In the genomic region with DNA sequence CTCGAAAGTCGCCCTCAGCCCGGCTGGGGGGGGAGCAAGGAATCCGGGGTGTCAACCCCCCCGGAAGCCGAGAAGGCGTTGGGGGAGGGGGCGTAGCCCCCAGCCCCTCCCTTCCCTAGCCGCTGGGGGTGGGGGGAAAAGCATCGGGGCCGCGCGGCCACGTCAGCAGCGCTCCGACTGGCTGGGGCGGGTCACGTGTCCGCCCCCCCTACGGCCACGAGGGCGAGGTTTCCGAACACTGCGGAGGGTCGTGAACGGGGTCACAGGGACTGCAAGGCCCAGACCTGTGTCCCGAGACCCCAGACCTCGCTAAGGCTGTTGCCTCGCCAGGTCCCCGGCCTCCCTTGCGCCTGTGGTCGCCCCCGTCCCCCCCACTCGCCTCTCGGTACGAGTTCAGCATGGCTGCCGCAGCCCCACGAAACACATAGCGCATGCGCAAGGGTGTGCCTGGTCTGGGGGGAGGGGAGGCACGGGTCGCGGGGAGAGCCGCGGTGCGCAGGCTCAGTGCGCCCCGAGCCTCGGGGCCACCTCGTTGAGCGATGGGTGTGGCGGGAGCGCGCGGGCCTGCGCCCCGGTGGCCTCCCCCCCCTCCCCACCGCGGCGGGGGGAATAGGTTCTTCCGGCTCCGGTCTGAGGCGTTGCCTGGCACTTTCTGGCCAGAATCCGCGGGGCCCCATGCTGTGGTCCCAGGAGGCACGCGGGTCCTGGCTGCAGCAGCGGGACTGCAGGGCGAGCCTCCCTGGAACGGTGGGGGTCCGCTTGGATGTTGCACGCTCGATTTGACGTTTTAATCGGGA, we compare ENCODE assay signal across 8 mouse cellular contexts. TPM values are rescaled to one million over a fixed set of nuclear protein-coding genes. Genes with fewer than 3 reads are reported as not detected.
DNase-seq lines count a peak whose midpoint lies in the region; ATAC-seq lines count a peak whose summit lies in the region.

A gene (minus strand): TSS at position 447 of the 797 bp plus-strand sequence.

- H3K9me3 ChIP-seq in intestine, embryonic 14.5 days (ENCODE audit: control insufficient read depth, low read length) = no peaks in the 10 kb centered on the region

- peak within 1 kb of the TSS; percentile 96 for H3K9ac ChIP-seq in intestine, embryonic 14.5 days (ENCODE audit: low read length)

- peak; percentile 99 for DNase-seq in adrenal gland, adult 2 months
- DNase-seq in embryo, embryonic 11 days = peak; percentile 99
- DNase-seq in gastrocnemius, postnatal 25 days = peak; percentile 99
- peak; percentile 99 for DNase-seq in intestine, embryonic 14.5 days (ENCODE audit: low spot score)
- peak; percentile 93 to 98 for DNase-seq in left cerebral cortex, postnatal 10 days (ENCODE audit: extremely low spot score in 1 of 2, low spot score in 2 of 2)
- peak; percentile 96 to 98 for DNase-seq in right cerebral cortex, postnatal 10 days (ENCODE audit: low spot score in 2 of 2)
- DNase-seq in urinary bladder, postnatal 14 days (ENCODE audit: low spot score) = peak; percentile 98

- intact Hi-C loops in left cerebral cortex, postnatal 10 days (cut with DNase I) = no loop called here

- under 1% methylated on average over 59 of the region's 75 CpGs for WGBS in intestine, embryonic 14.5 days

- peak within 1 kb of the TSS; percentile 97 for H3K4me2 ChIP-seq in intestine, embryonic 14.5 days (ENCODE audit: low read length)

- peaks cover 23% of the 10 kb centered on the region; the same call in 1 of the 2 replicates for H3K4me1 ChIP-seq in intestine, embryonic 14.5 days (replicated peaks; ENCODE audit: control insufficient read depth, insufficient read depth, low read length)

- H3K4me3 ChIP-seq in intestine, embryonic 14.5 days (ENCODE audit: low read depth, low read length) = peak within 1 kb of the TSS; percentile 95

- H3K27me3 ChIP-seq in intestine, embryonic 14.5 days (replicated peaks; ENCODE audit: control insufficient read depth, insufficient read depth, low read length) = no peaks in the 10 kb centered on the region

- peak; percentile 30 for ATAC-seq in intestine, embryonic 14.5 days (replicated peaks; ENCODE audit: low FRiP score, low TSS enrichment, low read depth)
- ATAC-seq in megakaryocyte progenitor cell, adult 5-6 weeks (replicated peaks; ENCODE audit: poor library complexity) = peak; percentile 22

- peak within 1 kb of the TSS; percentile 100 for H3K27ac ChIP-seq in intestine, embryonic 14.5 days (ENCODE audit: low read depth)

- peaks cover 15% of the 10 kb centered on the region for H3K36me3 ChIP-seq in intestine, embryonic 14.5 days (ENCODE audit: control insufficient read depth, insufficient read depth, low read length)

RNA-seq across cellular contexts. Expression of the gene that starts here (rescaled TPM):
- total RNA-seq in adrenal gland, adult 2 months (2021) = 100 to 1,000 TPM; 173 to 286 TPM
- polyA plus RNA-seq in adrenal gland, adult 2 months (2012; rRNA removed) = 103 and 104 TPM in 2 replicates
- 10 to 100 TPM; 66.7 to 69.1 TPM for total RNA-seq in gastrocnemius, postnatal 25 days (2021)
- 124 and 144 TPM in 2 replicates for polyA plus RNA-seq in intestine, embryonic 14.5 days (2014; fragmentation: Nextera tagmentation; extraction: Ambion mirVana)
- 100 to 1,000 TPM; 266 to 271 TPM for total RNA-seq in left cerebral cortex, postnatal 10 days (2021)
- 269 and 306 TPM in 2 replicates for total RNA-seq in megakaryocyte progenitor cell, adult 5-6 weeks (2015)
- total RNA-seq in megakaryocyte progenitor cell, adult 5-6 weeks (2017) = 260 and 284 TPM in 2 replicates

Comparison
In these comparisons a context has a peak if more than half of its experiments do, and no peak if none do; other contexts are left out.
1. Peak in every context shown above with its lines: DNase-seq, ATAC-seq, H3K4me3 ChIP-seq and H3K27ac ChIP-seq.